Mouse (Mus musculus): ENCODE data around the gene Slc35f4.

Gene Slc35f4

DNA sequence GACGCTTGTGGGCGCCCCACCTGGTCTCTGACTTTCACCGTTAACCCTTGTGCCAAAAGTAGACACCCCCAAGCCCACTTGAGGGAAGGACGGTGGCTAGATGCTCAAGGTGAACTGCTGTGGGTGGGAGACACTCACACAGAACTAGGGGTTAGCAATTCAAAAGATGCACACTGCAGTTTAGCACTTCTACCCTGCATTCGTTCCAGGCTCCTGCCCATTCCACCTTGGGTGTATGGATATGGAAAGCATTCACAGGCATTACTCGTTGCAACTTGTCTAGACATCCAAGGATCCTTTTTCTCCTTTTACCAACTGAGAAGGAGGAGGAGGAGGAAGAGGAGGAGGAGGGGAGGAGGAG lies at the start of gene Slc35f4:
Gene Slc35f4 (minus strand): TSS at position 116 of the 361 bp plus-strand sequence.
- DNase-seq (ENCODE audit: low spot score): no peak

DNA sequence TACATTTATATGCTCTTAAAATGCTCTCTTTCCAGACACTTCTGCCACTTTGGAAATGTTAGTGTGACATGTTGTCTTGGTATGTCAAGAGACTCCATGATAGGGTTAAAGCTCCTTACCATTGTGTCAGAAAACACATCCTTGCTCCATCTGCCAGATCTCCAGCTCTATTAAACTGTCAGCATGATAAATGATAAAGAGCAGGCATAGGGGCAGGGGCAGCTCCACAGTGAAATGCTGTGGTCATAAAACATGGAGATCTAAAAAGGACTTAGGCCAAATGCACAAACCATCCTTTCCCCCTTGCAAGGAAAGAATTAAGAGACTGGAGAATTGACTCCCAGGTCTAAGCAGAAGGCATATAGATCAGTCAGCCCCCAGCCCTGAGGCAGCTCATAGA lies 42.5 kb upstream of the Slc35f4 start:
- no peak for DNase-seq (ENCODE audit: low spot score)

- no peak for DNase-seq (ENCODE audit: low spot score)
Observed at GRCm38 (mm10) chr14:49560706-49561105, 34.9 kb upstream of the Slc35f4 start.

DNA sequence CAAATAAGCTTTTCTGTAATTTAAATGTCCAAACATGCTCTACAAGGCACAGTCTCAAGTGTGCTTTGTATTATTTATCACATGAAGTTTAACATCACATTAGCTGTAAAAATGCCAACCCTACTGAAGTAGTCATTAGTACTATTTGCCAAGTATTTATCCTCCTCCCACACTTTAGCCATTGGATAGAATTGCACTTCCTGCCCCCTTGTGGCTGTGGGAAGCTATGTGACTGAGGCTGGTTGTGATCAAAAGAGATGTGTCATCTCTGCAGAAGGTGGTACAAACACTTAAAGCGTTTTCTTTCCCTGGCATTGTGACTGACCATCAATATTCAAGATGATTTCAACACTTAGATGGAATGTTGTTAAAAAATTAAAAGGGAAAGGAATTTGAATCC lies 14.3 kb upstream of the Slc35f4 start:
- DNase-seq (ENCODE audit: low spot score): no peak

GRCm38 (mm10) chr14:49525176-49525930 lies 493 bp downstream of the Slc35f4 start:
- DNase-seq (ENCODE audit: low spot score): peak; percentile 77

DNA sequence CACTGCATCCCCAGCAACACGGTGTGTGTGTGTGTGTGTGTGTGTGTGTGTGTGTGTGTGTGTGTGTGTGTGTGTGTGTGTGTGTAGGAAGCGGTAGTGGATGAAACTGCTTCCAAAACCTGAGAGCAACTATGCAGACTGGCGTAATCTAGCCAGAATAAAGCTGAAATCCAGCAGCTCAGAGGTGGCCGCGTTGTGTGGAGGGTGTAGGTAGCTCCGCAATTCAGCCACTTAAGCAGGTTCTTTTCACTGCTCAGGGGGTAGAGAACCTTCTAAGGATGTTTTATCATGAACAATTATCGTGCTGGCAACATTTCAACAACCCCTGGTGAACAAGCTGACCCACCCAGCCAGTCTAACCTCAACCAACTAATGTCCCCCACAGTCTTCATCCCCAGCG lies 1.2 kb downstream of the Slc35f4 start:
- no peak for DNase-seq (ENCODE audit: low spot score)

GRCm38 (mm10) chr14:49515096-49515665 lies 10.7 kb downstream of the Slc35f4 start:
- DNase-seq (ENCODE audit: low spot score): no peak

- DNase-seq (ENCODE audit: low spot score): no peak
Observed at GRCm38 (mm10) chr14:49514137-49514536, 11.7 kb downstream of the Slc35f4 start.

DNA sequence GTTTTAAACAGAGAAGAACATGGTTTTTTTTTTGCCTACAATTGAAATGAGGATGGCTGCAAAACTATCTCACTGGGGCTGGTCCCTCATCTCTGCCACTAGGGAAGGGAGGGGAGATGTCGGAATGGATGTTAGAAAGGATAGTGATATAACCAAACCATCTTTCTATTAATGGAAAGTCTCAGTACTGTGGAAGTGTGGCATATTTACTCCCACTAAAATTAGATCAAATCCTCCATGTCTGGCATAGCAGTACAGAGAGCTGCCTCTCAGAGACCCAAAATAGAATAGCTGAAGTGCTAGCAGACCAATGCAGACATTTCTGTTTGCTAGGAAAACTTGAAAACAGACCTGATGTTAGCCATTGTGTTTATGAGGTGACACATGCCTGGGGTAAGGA lies 30.7 kb downstream of the Slc35f4 start:
- DNase-seq (ENCODE audit: low spot score): no peak

- DNase-seq (ENCODE audit: low spot score): no peak
Observed at GRCm38 (mm10) chr14:49493793-49494192, 32.1 kb downstream of the Slc35f4 start.

- DNase-seq (ENCODE audit: low spot score): no peak
Observed at GRCm38 (mm10) chr14:49492506-49492905, 33.3 kb downstream of the Slc35f4 start.

GRCm38 (mm10) chr14:49476602-49477001 lies 49.2 kb downstream of the Slc35f4 start:
- no peak for DNase-seq (ENCODE audit: low spot score)

GRCm38 (mm10) chr14:49461761-49462160 lies 64.1 kb downstream of the Slc35f4 start:
- no peak for DNase-seq (ENCODE audit: low spot score)

DNA sequence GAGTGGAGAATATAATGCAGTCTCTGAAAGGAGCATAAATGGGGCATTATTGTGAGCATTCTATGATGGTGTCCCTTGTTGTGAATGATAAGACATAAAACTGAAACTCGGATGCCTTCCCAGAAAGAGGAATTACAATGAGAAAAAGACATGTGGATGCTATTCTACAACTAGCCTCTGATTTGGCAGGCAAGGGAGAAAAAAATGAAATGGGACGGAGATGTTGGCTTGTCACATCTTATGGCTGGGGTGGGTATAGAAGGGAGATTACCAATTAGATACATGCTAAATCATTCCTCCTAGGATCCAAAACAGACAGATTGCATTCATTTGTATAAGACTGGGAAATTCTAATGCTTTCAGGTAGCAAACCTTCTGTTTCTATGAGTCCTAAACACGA lies 65.0 kb downstream of the Slc35f4 start:
- DNase-seq (ENCODE audit: low spot score): no peak

- no peak for DNase-seq (ENCODE audit: low spot score)
Observed at GRCm38 (mm10) chr14:49454283-49454914, 71.4 kb downstream of the Slc35f4 start.

DNA sequence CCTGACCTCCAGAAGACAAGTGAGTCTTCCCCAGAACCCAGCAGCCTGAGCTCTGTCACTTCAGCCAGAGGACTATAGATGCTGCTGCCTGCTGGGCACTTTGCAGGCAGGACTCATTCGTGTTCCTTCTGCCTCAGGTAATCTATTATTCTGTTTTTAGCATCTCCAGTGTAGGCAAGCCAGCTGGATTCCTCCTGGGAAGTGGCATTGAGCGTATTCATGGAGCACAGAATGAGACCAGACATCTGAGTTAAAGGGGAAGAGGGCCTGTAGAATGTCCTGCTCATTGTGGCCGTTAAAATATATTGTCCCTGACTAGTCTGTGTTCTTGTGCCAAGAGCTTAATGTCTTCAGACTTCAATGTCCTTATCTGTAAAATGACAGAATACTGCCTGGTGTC lies 72.1 kb downstream of the Slc35f4 start:
- DNase-seq (ENCODE audit: low spot score): no peak

DNA sequence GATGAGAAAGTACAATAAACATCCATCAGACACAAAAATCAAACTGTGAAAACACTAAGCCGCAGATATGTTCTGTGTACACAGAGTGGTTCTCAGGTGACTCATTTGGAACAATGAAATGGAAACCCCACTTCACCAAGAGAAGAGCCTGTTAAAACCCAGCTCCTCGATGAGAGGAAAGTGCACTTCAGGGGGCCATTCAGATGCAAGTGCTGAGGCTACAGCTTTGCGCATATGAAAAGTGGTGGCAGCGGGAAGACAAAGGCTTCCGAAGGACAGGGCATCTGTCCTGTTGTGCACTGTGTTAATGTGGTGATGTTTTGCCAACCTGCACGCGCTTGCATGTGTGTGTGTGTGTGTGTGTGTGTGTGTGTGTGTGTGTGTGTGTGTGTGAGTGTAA lies 78.2 kb downstream of the Slc35f4 start:
- no peak for DNase-seq (ENCODE audit: low spot score)

- no peak for DNase-seq (ENCODE audit: low spot score)
Observed at GRCm38 (mm10) chr14:49446461-49446860, 79.4 kb downstream of the Slc35f4 start.

DNA sequence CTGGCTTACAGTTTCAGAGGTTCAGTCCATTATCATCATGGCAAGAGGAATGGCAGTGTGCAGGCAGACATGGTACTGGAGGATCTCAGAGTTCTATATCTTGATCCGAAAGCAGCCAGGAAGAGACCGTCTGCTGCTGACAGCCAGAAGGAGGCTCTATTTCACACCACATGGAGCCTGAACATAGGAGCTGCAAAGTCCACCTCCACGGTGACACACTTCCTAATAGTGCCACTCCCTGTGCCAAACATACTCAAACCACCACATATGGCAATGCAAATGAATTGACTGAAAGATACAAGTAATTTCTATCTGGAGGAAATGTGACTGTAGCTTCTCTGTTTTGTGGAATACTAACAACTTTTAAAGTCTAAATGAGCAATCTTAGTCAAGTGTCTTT lies 89.0 kb downstream of the Slc35f4 start:
- no peak for DNase-seq (ENCODE audit: low spot score)

GRCm38 (mm10) chr14:49431821-49432220 lies 94.0 kb downstream of the Slc35f4 start:
- no peak for DNase-seq (ENCODE audit: low spot score)

DNA sequence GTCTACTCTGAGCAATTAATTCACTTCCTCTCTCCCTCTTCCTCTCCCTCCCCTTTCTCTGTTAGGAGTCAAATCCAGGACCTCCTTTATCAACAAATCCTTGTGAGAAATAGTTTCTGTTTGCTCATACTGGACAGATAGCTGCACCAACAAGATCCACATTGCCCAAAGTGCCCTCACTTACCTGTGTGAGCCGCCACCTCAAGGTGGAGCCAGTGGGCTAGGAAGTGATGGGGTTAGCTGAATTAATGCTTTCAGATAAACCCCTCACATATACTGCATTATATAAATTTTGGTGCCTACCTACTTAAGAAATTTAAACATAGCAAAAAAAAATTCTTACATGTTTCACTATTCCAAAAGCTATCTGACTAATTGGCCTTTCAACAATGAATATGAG lies 133.4 kb downstream of the Slc35f4 start:
- no peak for DNase-seq (ENCODE audit: low spot score)

GRCm38 (mm10) chr14:49362161-49362560 lies 163.7 kb downstream of the Slc35f4 start:
- no peak for DNase-seq (ENCODE audit: low spot score)

- DNase-seq (ENCODE audit: low spot score): no peak
Observed at GRCm38 (mm10) chr14:49355561-49355960, 170.3 kb downstream of the Slc35f4 start.

DNA sequence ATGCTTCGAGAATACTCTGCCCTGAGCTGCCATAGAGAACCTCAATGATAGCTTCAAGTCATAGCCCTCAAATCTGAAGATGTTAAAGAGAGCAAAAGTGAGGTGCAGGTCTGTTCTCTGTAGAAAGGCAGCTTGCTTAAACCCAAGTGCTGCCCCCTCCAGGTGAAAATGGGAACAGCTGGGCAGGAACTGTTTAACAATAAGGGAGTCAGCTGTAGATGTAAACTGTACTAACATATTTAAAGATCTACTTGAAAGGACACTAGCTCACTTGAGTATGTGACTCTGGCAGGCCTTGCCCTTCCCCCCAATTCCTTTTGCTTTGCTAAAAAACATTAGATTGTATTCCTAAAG lies 177.0 kb downstream of the Slc35f4 start:
- DNase-seq (ENCODE audit: low spot score): peak; percentile 85

Measured in testis, postnatal 10 days (tissue).